Mouse (Mus musculus) embryonic facial prominence, embryonic 10.5 days (tissue): ENCODE results near the gene Nhlrc1. TPM values are rescaled to one million over a fixed set of nuclear protein-coding genes. Genes with fewer than 3 reads are reported as not detected.

ENCODE experiments used
- DNase-seq: peaks from one replicate; pipeline ENCODE4 v3.0.0-alpha.2; 2017; ENCODE audit warnings: low spot score
- H3K27ac ChIP-seq: fragments of 300-500 bp; sonication (generic); replicated peaks from 2 replicates; pipeline ENCODE4 v1.5.1; 2016; ENCODE audit warnings: mild to moderate bottlenecking
- H3K27me3 ChIP-seq: fragments of 300-500 bp; sonication (generic); replicated peaks from 2 replicates; pipeline ENCODE4 v1.6.1; 2016; ENCODE audit warnings: low read depth, mild to moderate bottlenecking; ENCODE audit not compliant: poor library complexity, severe bottlenecking
- H3K36me3 ChIP-seq: fragments of 300-500 bp; sonication (generic); replicated peaks from 2 replicates; pipeline ENCODE4 v1.6.1; 2016; ENCODE audit warnings: mild to moderate bottlenecking, moderate library complexity
- H3K4me1 ChIP-seq: fragments of 300-500 bp; sonication (generic); 2 replicates; pipeline ENCODE4 v1.6.1; 2016
- H3K4me3 ChIP-seq: fragments of 300-500 bp; sonication (generic); 2 replicates; pipeline ENCODE4 v1.5.1; 2016; ENCODE audit warnings: mild to moderate bottlenecking, moderate library complexity
- H3K9me3 ChIP-seq: fragments of 300-500 bp; sonication (generic); 2 replicates; pipeline ENCODE4 v1.6.1; 2016; ENCODE audit warnings: mild to moderate bottlenecking
- WGBS: fragments of 180-500 bp; shearing (Covaris S2); methylation state at CpG from one replicate; pipeline ENCODE4 v1.1.7; 2016; 5-methylcytosine and 5-hydroxymethylcytosine counted together
- polyA plus RNA-seq: library from polyadenylated mRNA; unstranded; fragments of >200 nt; fragmentation: Nextera tagmentation; extraction: Ambion mirVana; gene quantifications from 2 replicates; pipeline ENCODE4 v1.2.1, GENCODE M21; 2016

The Nhlrc1 gene
- polyA plus RNA-seq, 1 experiment from 2014 or later = 3.0 TPM

DNA sequence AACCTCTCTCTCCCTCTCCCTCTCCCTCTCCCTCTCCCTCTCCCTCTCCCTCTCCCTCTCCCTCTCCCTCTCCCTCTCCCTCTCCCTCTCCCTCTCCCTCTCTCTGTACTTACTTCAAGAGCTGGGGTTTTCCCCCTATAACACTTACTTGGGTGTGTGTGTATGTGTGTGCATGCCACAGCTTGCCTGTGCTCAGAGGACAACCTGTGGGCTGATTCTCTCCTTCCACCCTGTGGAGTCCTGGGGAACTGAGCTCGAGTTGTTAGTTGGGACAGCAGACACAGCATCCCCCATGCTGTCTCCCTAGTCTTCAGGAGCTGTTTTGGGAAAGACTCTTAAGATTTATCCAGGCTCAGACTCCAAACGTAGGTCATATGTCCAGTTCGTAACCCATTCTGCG, 47.3 kb downstream of the Nhlrc1 start:
- 75% methylated on average over 4 of the region's 4 CpGs for WGBS
- H3K9me3 ChIP-seq = no peaks in the 10 kb centered on the region
- H3K36me3 ChIP-seq = no peaks in the 10 kb centered on the region
- DNase-seq = no peak
- H3K4me1 ChIP-seq = peaks cover 15% of the 10 kb centered on the region
- no peak overlapping the region for H3K4me3 ChIP-seq
- H3K27ac ChIP-seq = 0 out of 2 replicates have a peak overlapping the region, but pooled peaks have one; percentile 5
- H3K27me3 ChIP-seq = no peaks in the 10 kb centered on the region

Other genes with a start within 250 kb of the Nhlrc1 start
- 17.0 and 20.7 TPM in 2 replicates for gene Kif13a, start 85.0 kb downstream of the Nhlrc1 start, polyA plus RNA-seq
- gene Kdm1b, start 28.6 kb upstream of the Nhlrc1 start, polyA plus RNA-seq = 14.2 and 14.5 TPM in 2 replicates
- gene Tpmt, start 29.9 kb upstream of the Nhlrc1 start, polyA plus RNA-seq = 30.0 and 32.3 TPM in 2 replicates
- 340 and 346 TPM in 2 replicates for gene Dek, start 91.4 kb upstream of the Nhlrc1 start, polyA plus RNA-seq
- 0.79 and 0.90 TPM in 2 replicates for gene Rnf144b, start 107.8 kb upstream of the Nhlrc1 start, polyA plus RNA-seq